Mouse (Mus musculus) kidney, adult 9 months (tissue): ENCODE results near the gene Adamts9.

ENCODE experiments used
- DNase-seq: peaks from one replicate; pipeline ENCODE4 v3.0.0; 2022

The Adamts9 gene

GRCm38 (mm10) chr6:92802421-92802820, 140.9 kb downstream of the Adamts9 start:
- no peak for DNase-seq

- DNase-seq, result no peak
These were observed 141.8 kb downstream of the Adamts9 start for GRCm38 (mm10) chr6:92801462-92801861.

GRCm38 (mm10) chr6:92793804-92794203, 149.5 kb downstream of the Adamts9 start:
- no peak for DNase-seq

GRCm38 (mm10) chr6:92787376-92787712, 155.9 kb downstream of the Adamts9 start:
- DNase-seq, result peak; percentile 96

- no peak for DNase-seq
These were observed 156.5 kb downstream of the Adamts9 start for GRCm38 (mm10) chr6:92786701-92787375.

- peak; percentile 59 for DNase-seq
These were observed 158.5 kb downstream of the Adamts9 start for GRCm38 (mm10) chr6:92784782-92785181.

GRCm38 (mm10) chr6:92781446-92781845, 161.8 kb downstream of the Adamts9 start:
- DNase-seq, result no peak

- DNase-seq, result no peak
These were observed 163.4 kb downstream of the Adamts9 start for GRCm38 (mm10) chr6:92779935-92780205.

GRCm38 (mm10) chr6:92779140-92779934, 164.0 kb downstream of the Adamts9 start:
- DNase-seq, result peak; percentile 14

- DNase-seq, result peak; percentile 57
These were observed 166.9 kb downstream of the Adamts9 start for GRCm38 (mm10) chr6:92776356-92776755.

- no peak for DNase-seq
These were observed 180.9 kb downstream of the Adamts9 start for GRCm38 (mm10) chr6:92762372-92762771.

GRCm38 (mm10) chr6:92759616-92760015, 183.7 kb downstream of the Adamts9 start:
- no peak for DNase-seq

GRCm38 (mm10) chr6:92755826-92756225, 187.5 kb downstream of the Adamts9 start:
- no peak for DNase-seq

GRCm38 (mm10) chr6:92752737-92753136, 190.6 kb downstream of the Adamts9 start:
- DNase-seq, result no peak

- DNase-seq, result no peak
These were observed 193.9 kb downstream of the Adamts9 start for GRCm38 (mm10) chr6:92749420-92749819.

GRCm38 (mm10) chr6:92743605-92744004, 199.7 kb downstream of the Adamts9 start:
- DNase-seq, result peak; percentile 67

- peak; percentile 42 for DNase-seq
These were observed 206.2 kb downstream of the Adamts9 start for GRCm38 (mm10) chr6:92737116-92737515.

- no peak for DNase-seq
These were observed 209.6 kb downstream of the Adamts9 start for GRCm38 (mm10) chr6:92733651-92734050.

- no peak for DNase-seq
These were observed 214.8 kb downstream of the Adamts9 start for GRCm38 (mm10) chr6:92728514-92728913.

- peak; percentile 79 for DNase-seq
These were observed 215.2 kb downstream of the Adamts9 start for GRCm38 (mm10) chr6:92728084-92728483.

- DNase-seq, result no peak
These were observed 215.8 kb downstream of the Adamts9 start for GRCm38 (mm10) chr6:92727351-92727986.

GRCm38 (mm10) chr6:92726121-92726520, 217.2 kb downstream of the Adamts9 start:
- DNase-seq, result peak; percentile 52

- no peak for DNase-seq
These were observed 218.9 kb downstream of the Adamts9 start for GRCm38 (mm10) chr6:92724394-92724793.
